Mouse (Mus musculus) thymus, adult 18-20 months (tissue): Measurements from ENCODE around the gene Olfr137.

Source experiments
- DNase-seq, 2 experiments: peaks; one replicate each; pipeline ENCODE4 v3.0.0; 2022; ENCODE audit warnings: mixed read lengths in 2 of 2

Olfr137 gene

GRCm38 (mm10) chr17:38307470-38307869 lies at the start of gene Olfr137:
TSS of gene Olfr137 (minus strand) at chr17:38307570.
- no peak for DNase-seq

- DNase-seq: no peak
Measured at GRCm38 (mm10) chr17:38329531-38329930, 22.2 kb upstream of the Olfr137 start, which contains the start of gene Olfr136. TSS of gene Olfr136 (plus strand) at chr17:38329831.

GRCm38 (mm10) chr17:38260735-38261134 lies 46.6 kb downstream of the Olfr137 start, which contains the start of gene Olfr138:
TSS of gene Olfr138 (plus strand) at chr17:38261035.
- DNase-seq: no peak
